Mouse (Mus musculus): Measurements from ENCODE around the gene Olfr104-ps. TPM values are rescaled to one million over a fixed set of nuclear protein-coding genes. Genes with fewer than 3 reads are reported as not detected.

The Olfr104-ps gene
- polyA plus RNA-seq (2016; fragmentation: Nextera tagmentation; extraction: Ambion mirVana): not detected in 2 replicates

- H3K27ac ChIP-seq: no peak within 1 kb of the TSS
- H3K9me3 ChIP-seq (replicated peaks): no peaks in the 10 kb centered on the region
- no peak within 1 kb of the TSS for H3K4me3 ChIP-seq
- H3K27me3 ChIP-seq (ENCODE audit: low read depth, poor library complexity, severe bottlenecking): no peaks in the 10 kb centered on the region
- DNase-seq (ENCODE audit: low spot score): no peak
- no peaks in the 10 kb centered on the region for H3K4me1 ChIP-seq
- H3K36me3 ChIP-seq: no peaks in the 10 kb centered on the region
Measured at GRCm38 (mm10) chr17:37359282-37359681, at the start of gene Olfr104-ps. Gene Olfr104-ps (plus strand): TSS chr17:37359582.

- Histone ChIP-seq H3K4me3 (no peak overlapping the region), H3K36me3 (no peaks in the 10 kb centered on the region), H3K27ac (no peak overlapping the region), H3K27me3 (ENCODE audit: low read depth, poor library complexity, severe bottlenecking) (no peaks in the 10 kb centered on the region), H3K4me1 (no peaks in the 10 kb centered on the region), H3K9me3 (replicated peaks) (no peaks in the 10 kb centered on the region)
- 48% methylated on average over 2 of the region's 2 CpGs for WGBS
- no peak for DNase-seq (ENCODE audit: low spot score)
Measured at GRCm38 (mm10) chr17:37310146-37310699, 49.2 kb upstream of the Olfr104-ps start.

GRCm38 (mm10) chr17:37316954-37317353, 42.4 kb upstream of the Olfr104-ps start, which contains the start of gene Olfr102:
Gene Olfr102 (minus strand): TSS chr17:37317054.
- Histone ChIP-seq H3K9me3 (replicated peaks) (no peaks in the 10 kb centered on the region; the same call in 1 of the 2 replicates), H3K4me1 (no peaks in the 10 kb centered on the region), H3K4me3 (no peak within 1 kb of the TSS), H3K27me3 (ENCODE audit: low read depth, poor library complexity, severe bottlenecking) (no peaks in the 10 kb centered on the region), H3K36me3 (no peaks in the 10 kb centered on the region), H3K27ac (no peak within 1 kb of the TSS)
- DNase-seq (ENCODE audit: low spot score): no peak

DNA sequence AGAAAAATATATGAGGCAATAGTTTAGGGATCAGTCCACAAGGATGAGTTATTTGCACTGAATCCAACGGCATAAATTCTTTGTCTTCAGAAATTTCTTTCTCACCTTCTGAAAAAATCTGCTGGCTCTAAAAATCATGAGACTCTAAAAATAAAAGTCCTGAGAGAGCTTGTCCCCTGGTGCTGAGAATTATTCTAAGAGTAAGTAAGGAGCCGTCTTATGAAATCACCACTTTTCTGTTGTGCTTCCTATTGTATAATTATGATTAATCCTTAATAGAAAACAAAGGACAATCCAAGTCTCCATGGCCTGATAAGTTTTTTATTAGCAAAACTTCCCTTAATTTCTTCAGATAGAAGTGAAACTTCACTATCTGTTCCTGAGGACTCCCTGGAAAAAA, 19.8 kb upstream of the Olfr104-ps start, which contains the start of gene Olfr103:
Gene Olfr103 (minus strand): TSS at position 101 of the 400 bp plus-strand sequence.
- 94% methylated on average over 2 of the region's 2 CpGs for WGBS
- H3K4me3 ChIP-seq: no peak within 1 kb of the TSS
- DNase-seq (ENCODE audit: low spot score): no peak
- no peaks in the 10 kb centered on the region for H3K36me3 ChIP-seq
- no peak within 1 kb of the TSS for H3K27ac ChIP-seq
- no peaks in the 10 kb centered on the region for H3K9me3 ChIP-seq (replicated peaks)
- no peaks in the 10 kb centered on the region for H3K4me1 ChIP-seq
- no peaks in the 10 kb centered on the region for H3K27me3 ChIP-seq (ENCODE audit: low read depth, poor library complexity, severe bottlenecking)

GRCm38 (mm10) chr17:37378733-37379132, 19.4 kb downstream of the Olfr104-ps start, which contains the start of gene Olfr105-ps:
Gene Olfr105-ps (plus strand): TSS chr17:37379033.
- no peaks in the 10 kb centered on the region for H3K27me3 ChIP-seq (ENCODE audit: low read depth, poor library complexity, severe bottlenecking)

DNA sequence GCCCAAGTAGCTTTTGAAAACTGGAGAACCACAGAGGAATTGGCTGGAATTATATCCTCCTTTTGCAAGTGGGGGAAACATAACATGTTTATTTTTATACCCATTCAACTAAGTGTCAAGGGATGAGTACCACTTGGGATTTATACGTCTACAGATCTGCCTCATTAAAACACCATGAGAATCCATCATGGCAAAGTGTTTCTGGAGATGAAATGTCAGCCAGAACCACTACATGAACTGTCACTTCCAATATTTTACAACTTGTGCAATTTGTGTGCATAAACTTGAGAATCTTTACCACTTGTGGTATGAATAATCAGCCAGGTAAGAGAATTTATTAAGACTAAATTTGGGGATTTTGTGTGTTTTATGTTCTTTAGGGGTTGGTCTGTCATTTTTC, 30.7 kb downstream of the Olfr104-ps start, which contains the start of gene Olfr106-ps:
Gene Olfr106-ps (plus strand): TSS at position 301 of the 400 bp plus-strand sequence.
- no peak within 1 kb of the TSS for H3K4me3 ChIP-seq
- H3K27me3 ChIP-seq (ENCODE audit: low read depth, poor library complexity, severe bottlenecking): no peaks in the 10 kb centered on the region
- DNase-seq (ENCODE audit: low spot score): no peak
- no peaks in the 10 kb centered on the region for H3K9me3 ChIP-seq (replicated peaks)
- no peaks in the 10 kb centered on the region for H3K4me1 ChIP-seq
- WGBS: 81% methylated on average over 1 of the region's 1 CpGs
- no peaks in the 10 kb centered on the region for H3K36me3 ChIP-seq
- no peak within 1 kb of the TSS for H3K27ac ChIP-seq

More at GRCm38 (mm10) chr17:37378733-37379132, 19.4 kb downstream of the Olfr104-ps start, which contains the start of gene Olfr105-ps:
- Histone ChIP-seq H3K36me3 (no peaks in the 10 kb centered on the region), H3K9me3 (replicated peaks) (no peaks in the 10 kb centered on the region), H3K4me1 (no peaks in the 10 kb centered on the region), H3K4me3 (no peak within 1 kb of the TSS), H3K27ac (no peak within 1 kb of the TSS)
- no peak for DNase-seq (ENCODE audit: low spot score)

GRCm38 (mm10) chr17:37398926-37399325, 39.5 kb downstream of the Olfr104-ps start, which contains the start of gene Olfr107:
Gene Olfr107 (plus strand): TSS chr17:37399226.
- Histone ChIP-seq H3K36me3 (no peaks in the 10 kb centered on the region), H3K4me1 (no peaks in the 10 kb centered on the region), H3K9me3 (replicated peaks) (no peaks in the 10 kb centered on the region), H3K4me3 (no peak within 1 kb of the TSS), H3K27ac (no peak within 1 kb of the TSS), H3K27me3 (ENCODE audit: low read depth, poor library complexity, severe bottlenecking) (no peaks in the 10 kb centered on the region)
- DNase-seq (ENCODE audit: low spot score): no peak
- 82% methylated on average over 3 of the region's 3 CpGs for WGBS

GRCm38 (mm10) chr17:37413380-37413779, 54.0 kb downstream of the Olfr104-ps start:
- H3K27me3 ChIP-seq (ENCODE audit: low read depth, poor library complexity, severe bottlenecking): no peaks in the 10 kb centered on the region
- no peaks in the 10 kb centered on the region for H3K9me3 ChIP-seq (replicated peaks)
- DNase-seq (ENCODE audit: low spot score): no peak
- H3K4me3 ChIP-seq: no peak overlapping the region
- no peaks in the 10 kb centered on the region for H3K4me1 ChIP-seq
- no peaks in the 10 kb centered on the region for H3K36me3 ChIP-seq
- H3K27ac ChIP-seq: no peak overlapping the region

Other genes with a start within 250 kb of the Olfr104-ps start
- gene Olfr92, start 239.5 kb upstream of the Olfr104-ps start, polyA plus RNA-seq (2016; fragmentation: Nextera tagmentation; extraction: Ambion mirVana): not detected in 2 replicates
- gene Olfr93, start 198.1 kb upstream of the Olfr104-ps start, polyA plus RNA-seq (2016; fragmentation: Nextera tagmentation; extraction: Ambion mirVana): not detected in 2 replicates
- gene Ubd, start 165.7 kb upstream of the Olfr104-ps start, polyA plus RNA-seq (2016; fragmentation: Nextera tagmentation; extraction: Ambion mirVana): not detected in 2 replicates
- gene Olfr94, start 158.6 kb upstream of the Olfr104-ps start, polyA plus RNA-seq (2016; fragmentation: Nextera tagmentation; extraction: Ambion mirVana): not detected in 2 replicates
- gene Olfr95, start 146.5 kb upstream of the Olfr104-ps start, polyA plus RNA-seq (2016; fragmentation: Nextera tagmentation; extraction: Ambion mirVana): not detected in 2 replicates
- not detected in 2 replicates for gene Olfr96, start 139.4 kb upstream of the Olfr104-ps start, polyA plus RNA-seq (2016; fragmentation: Nextera tagmentation; extraction: Ambion mirVana)
- gene Olfr97, start 122.3 kb upstream of the Olfr104-ps start, polyA plus RNA-seq (2016; fragmentation: Nextera tagmentation; extraction: Ambion mirVana): not detected in 2 replicates
- gene Olfr98, start 95.8 kb upstream of the Olfr104-ps start, polyA plus RNA-seq (2016; fragmentation: Nextera tagmentation; extraction: Ambion mirVana): not detected in 2 replicates
- 0.64 and 0.74 TPM in 2 replicates for gene H2-M3, start 89.4 kb upstream of the Olfr104-ps start, polyA plus RNA-seq (2016; fragmentation: Nextera tagmentation; extraction: Ambion mirVana)
- not detected in 2 replicates for gene Olfr99, start 76.1 kb upstream of the Olfr104-ps start, polyA plus RNA-seq (2016; fragmentation: Nextera tagmentation; extraction: Ambion mirVana)
- not detected in 2 replicates for gene Olfr101, start 55.3 kb upstream of the Olfr104-ps start, polyA plus RNA-seq (2016; fragmentation: Nextera tagmentation; extraction: Ambion mirVana)
- gene Olfr102, start 42.5 kb upstream of the Olfr104-ps start, polyA plus RNA-seq (2016; fragmentation: Nextera tagmentation; extraction: Ambion mirVana): not detected in 2 replicates
- gene Olfr103, start 19.9 kb upstream of the Olfr104-ps start, polyA plus RNA-seq (2016; fragmentation: Nextera tagmentation; extraction: Ambion mirVana): not detected in 2 replicates
- not detected in 2 replicates for gene Olfr105-ps, start 19.5 kb downstream of the Olfr104-ps start, polyA plus RNA-seq (2016; fragmentation: Nextera tagmentation; extraction: Ambion mirVana)
- not detected in 2 replicates for gene Olfr106-ps, start 30.8 kb downstream of the Olfr104-ps start, polyA plus RNA-seq (2016; fragmentation: Nextera tagmentation; extraction: Ambion mirVana)
- not detected in 2 replicates for gene Olfr107, start 39.6 kb downstream of the Olfr104-ps start, polyA plus RNA-seq (2016; fragmentation: Nextera tagmentation; extraction: Ambion mirVana)
- gene Olfr108, start 85.9 kb downstream of the Olfr104-ps start, polyA plus RNA-seq (2016; fragmentation: Nextera tagmentation; extraction: Ambion mirVana): not detected in 2 replicates
- not detected in 2 replicates for gene Olfr109, start 99.3 kb downstream of the Olfr104-ps start, polyA plus RNA-seq (2016; fragmentation: Nextera tagmentation; extraction: Ambion mirVana)
- not detected in 2 replicates for gene H2-M2, start 124.0 kb downstream of the Olfr104-ps start, polyA plus RNA-seq (2016; fragmentation: Nextera tagmentation; extraction: Ambion mirVana)
- not detected in 2 replicates for gene Olfr110, start 132.9 kb downstream of the Olfr104-ps start, polyA plus RNA-seq (2016; fragmentation: Nextera tagmentation; extraction: Ambion mirVana)
- gene Olfr111, start 148.4 kb downstream of the Olfr104-ps start, polyA plus RNA-seq (2016; fragmentation: Nextera tagmentation; extraction: Ambion mirVana): not detected in 2 replicates
- not detected in 2 replicates for gene Olfr112, start 209.9 kb downstream of the Olfr104-ps start, polyA plus RNA-seq (2016; fragmentation: Nextera tagmentation; extraction: Ambion mirVana)
- gene Olfr113, start 218.1 kb downstream of the Olfr104-ps start, polyA plus RNA-seq (2016; fragmentation: Nextera tagmentation; extraction: Ambion mirVana): not detected in 2 replicates
- not detected in 2 replicates for gene Olfr114, start 233.2 kb downstream of the Olfr104-ps start, polyA plus RNA-seq (2016; fragmentation: Nextera tagmentation; extraction: Ambion mirVana)